Mouse (Mus musculus): ENCODE measurements around the gene Lmo2. TPM values are rescaled to one million over a fixed set of nuclear protein-coding genes. Genes with fewer than 3 reads are reported as not detected.
A peak's percentile ranks its signal among the peaks of the same experiment; 100 is the strongest.
"Not testable (repeated sequence)": the region's sequence is repeated elsewhere in the genome, so short reads cannot be mapped to it uniquely, and the experiment has no call there.

The Lmo2 gene
- polyA plus RNA-seq, 1 experiment from 2014 or later, result 30.2 TPM

GRCm38 (mm10) chr2:103977716-103978115 is 19.9 kb downstream of the Lmo2 start:
- WGBS, result 5% methylated on average over 9 of the region's 9 CpGs
- Histone ChIP-seq H3K4me2 (ENCODE audit: low read length) (no peak overlapping the region), H3K36me3 (ENCODE audit: control insufficient read depth, insufficient read depth, low read length) (no peaks in the 10 kb centered on the region), H3K9me3 (replicated peaks; ENCODE audit: control insufficient read depth, low read length) (no peaks in the 10 kb centered on the region), H3K27me3 (replicated peaks; ENCODE audit: control insufficient read depth, insufficient read depth, low read length) (no peaks in the 10 kb centered on the region; the same call in 1 of the 2 replicates), H3K9ac (ENCODE audit: low read length) (no peak overlapping the region), H3K27ac (ENCODE audit: low read depth, low read length) (no peak overlapping the region), H3K4me3 (ENCODE audit: low read depth, low read length) (no peak overlapping the region), H3K4me1 (ENCODE audit: control insufficient read depth, insufficient read depth, low read length) (peaks cover 6% of the 10 kb centered on the region)
- ATAC-seq (no peak), DNase-seq (ENCODE audit: low spot score) (peak; percentile 38)

- Histone ChIP-seq H3K4me3 (ENCODE audit: low read depth, low read length) (no peak overlapping the region), H3K27me3 (replicated peaks; ENCODE audit: control insufficient read depth, insufficient read depth, low read length) (no peaks in the 10 kb centered on the region; the same call in 1 of the 2 replicates), H3K27ac (ENCODE audit: low read depth, low read length) (no peak overlapping the region), H3K9ac (ENCODE audit: low read length) (no peak overlapping the region), H3K4me2 (ENCODE audit: low read length) (no peak overlapping the region), H3K4me1 (ENCODE audit: control insufficient read depth, insufficient read depth, low read length) (peaks cover 6% of the 10 kb centered on the region), H3K9me3 (replicated peaks; ENCODE audit: control insufficient read depth, low read length) (no peaks in the 10 kb centered on the region), H3K36me3 (ENCODE audit: control insufficient read depth, insufficient read depth, low read length) (no peaks in the 10 kb centered on the region)
- DNase-seq (ENCODE audit: low spot score) (peak; percentile 88), ATAC-seq (peak; percentile 82)
- WGBS, result 4% methylated on average over 5 of the region's 5 CpGs
Observed at GRCm38 (mm10) chr2:103982250-103982649, 24.5 kb downstream of the Lmo2 start.

- 88% methylated on average over 10 of the region's 10 CpGs for WGBS
- Histone ChIP-seq H3K9me3 (replicated peaks; ENCODE audit: control insufficient read depth, low read length) (no peaks in the 10 kb centered on the region), H3K4me2 (ENCODE audit: low read length) (no peak overlapping the region), H3K27me3 (replicated peaks; ENCODE audit: control insufficient read depth, insufficient read depth, low read length) (no peaks in the 10 kb centered on the region; the same call in 1 of the 2 replicates), H3K27ac (ENCODE audit: low read depth, low read length) (no peak overlapping the region), H3K36me3 (ENCODE audit: control insufficient read depth, insufficient read depth, low read length) (no peaks in the 10 kb centered on the region), H3K4me1 (ENCODE audit: control insufficient read depth, insufficient read depth, low read length) (no peaks in the 10 kb centered on the region), H3K9ac (ENCODE audit: low read length) (no peak overlapping the region), H3K4me3 (ENCODE audit: low read depth, low read length) (no peak overlapping the region)
- DNase-seq (ENCODE audit: low spot score), result no peak
- no peak for ATAC-seq
Observed at GRCm38 (mm10) chr2:103983146-103983545, 25.4 kb downstream of the Lmo2 start.

GRCm38 (mm10) chr2:103987595-103987994 is 29.8 kb downstream of the Lmo2 start:
- not testable (repeated sequence) for ATAC-seq
- 80% methylated on average over 6 of the region's 8 CpGs for WGBS

GRCm38 (mm10) chr2:103989724-103990123 is 31.9 kb downstream of the Lmo2 start:
- ATAC-seq, result no peak
- no peak overlapping the region for H3K4me3 ChIP-seq (ENCODE audit: low read depth, low read length)
- 91% methylated on average over 6 of the region's 6 CpGs for WGBS

More at GRCm38 (mm10) chr2:103987595-103987994, 29.8 kb downstream of the Lmo2 start:
- not testable (repeated sequence) for H3K36me3 ChIP-seq (ENCODE audit: control insufficient read depth, insufficient read depth, low read length); H3K4me3 ChIP-seq (ENCODE audit: low read depth, low read length); DNase-seq (ENCODE audit: low spot score); H3K9me3 ChIP-seq (replicated peaks; ENCODE audit: control insufficient read depth, low read length); H3K27ac ChIP-seq (ENCODE audit: low read depth, low read length); H3K4me2 ChIP-seq (ENCODE audit: low read length); H3K27me3 ChIP-seq (replicated peaks; ENCODE audit: control insufficient read depth, insufficient read depth, low read length); H3K4me1 ChIP-seq (ENCODE audit: control insufficient read depth, insufficient read depth, low read length); H3K9ac ChIP-seq (ENCODE audit: low read length)

GRCm38 (mm10) chr2:103991303-103991702 is 33.5 kb downstream of the Lmo2 start:
- ATAC-seq (no peak), DNase-seq (ENCODE audit: low spot score) (no peak)
- Histone ChIP-seq H3K27me3 (replicated peaks; ENCODE audit: control insufficient read depth, insufficient read depth, low read length) (peaks cover 5% of the 10 kb centered on the region; the same call in 1 of the 2 replicates), H3K9ac (ENCODE audit: low read length) (no peak overlapping the region), H3K4me3 (ENCODE audit: low read depth, low read length) (no peak overlapping the region), H3K4me2 (ENCODE audit: low read length) (no peak overlapping the region), H3K4me1 (ENCODE audit: control insufficient read depth, insufficient read depth, low read length) (peaks cover 3% of the 10 kb centered on the region; the same call in 1 of the 2 replicates), H3K9me3 (replicated peaks; ENCODE audit: control insufficient read depth, low read length) (no peaks in the 10 kb centered on the region), H3K36me3 (ENCODE audit: control insufficient read depth, insufficient read depth, low read length) (no peaks in the 10 kb centered on the region), H3K27ac (ENCODE audit: low read depth, low read length) (no peak overlapping the region)

More at GRCm38 (mm10) chr2:103989724-103990123, 31.9 kb downstream of the Lmo2 start:
- no peak overlapping the region for H3K9ac ChIP-seq (ENCODE audit: low read length)
- H3K9me3 ChIP-seq (replicated peaks; ENCODE audit: control insufficient read depth, low read length), result no peaks in the 10 kb centered on the region
- H3K4me1 ChIP-seq (ENCODE audit: control insufficient read depth, insufficient read depth, low read length), result peaks cover 3% of the 10 kb centered on the region; the same call in 1 of the 2 replicates
- H3K27ac ChIP-seq (ENCODE audit: low read depth, low read length), result no peak overlapping the region
- H3K27me3 ChIP-seq (replicated peaks; ENCODE audit: control insufficient read depth, insufficient read depth, low read length), result peaks cover 5% of the 10 kb centered on the region; the same call in 1 of the 2 replicates
- no peak for DNase-seq (ENCODE audit: low spot score)
- no peak overlapping the region for H3K4me2 ChIP-seq (ENCODE audit: low read length)
- no peaks in the 10 kb centered on the region for H3K36me3 ChIP-seq (ENCODE audit: control insufficient read depth, insufficient read depth, low read length)

- Histone ChIP-seq H3K36me3 (ENCODE audit: control insufficient read depth, insufficient read depth, low read length) (no peaks in the 10 kb centered on the region), H3K4me1 (ENCODE audit: control insufficient read depth, insufficient read depth, low read length) (peaks cover 3% of the 10 kb centered on the region; the same call in 1 of the 2 replicates), H3K4me2 (ENCODE audit: low read length) (0 out of 2 replicates have a peak overlapping the region, but pooled peaks have one; percentile 16), H3K9ac (ENCODE audit: low read length) (no peak overlapping the region; the same call in 1 of the 2 replicates), H3K27me3 (replicated peaks; ENCODE audit: control insufficient read depth, insufficient read depth, low read length) (peaks cover 5% of the 10 kb centered on the region; the same call in 1 of the 2 replicates), H3K4me3 (ENCODE audit: low read depth, low read length) (no peak overlapping the region), H3K27ac (ENCODE audit: low read depth, low read length) (no peak overlapping the region), H3K9me3 (replicated peaks; ENCODE audit: control insufficient read depth, low read length) (no peaks in the 10 kb centered on the region)
- WGBS, result 67% methylated on average over 9 of the region's 9 CpGs
- ATAC-seq (no peak), DNase-seq (ENCODE audit: low spot score) (no peak)
Observed at GRCm38 (mm10) chr2:103992162-103992561, 34.4 kb downstream of the Lmo2 start.

GRCm38 (mm10) chr2:103992618-103993332 is 35.0 kb downstream of the Lmo2 start:
- no peaks in the 10 kb centered on the region for H3K36me3 ChIP-seq (ENCODE audit: control insufficient read depth, insufficient read depth, low read length)
- H3K4me2 ChIP-seq (ENCODE audit: low read length), result peak overlapping the region; percentile 16; the same call in 1 of the 2 replicates
- H3K27me3 ChIP-seq (replicated peaks; ENCODE audit: control insufficient read depth, insufficient read depth, low read length), result peaks cover 5% of the 10 kb centered on the region; the same call in 1 of the 2 replicates
- 0 out of 2 replicates have a peak overlapping the region, but pooled peaks have one; percentile 9 for H3K27ac ChIP-seq (ENCODE audit: low read depth, low read length)
- no peak overlapping the region; the same call in 1 of the 2 replicates for H3K9ac ChIP-seq (ENCODE audit: low read length)
- H3K4me1 ChIP-seq (ENCODE audit: control insufficient read depth, insufficient read depth, low read length), result peaks cover 3% of the 10 kb centered on the region; the same call in 1 of the 2 replicates
- H3K9me3 ChIP-seq (replicated peaks; ENCODE audit: control insufficient read depth, low read length), result no peaks in the 10 kb centered on the region
- ATAC-seq (no peak), DNase-seq (ENCODE audit: low spot score) (peak; percentile 49)
- 16% methylated on average over 17 of the region's 17 CpGs for WGBS
- no peak overlapping the region for H3K4me3 ChIP-seq (ENCODE audit: low read depth, low read length)

- Histone ChIP-seq H3K36me3 (ENCODE audit: control insufficient read depth, insufficient read depth, low read length) (no peaks in the 10 kb centered on the region), H3K4me3 (ENCODE audit: low read depth, low read length) (no peak overlapping the region), H3K4me2 (ENCODE audit: low read length) (no peak overlapping the region), H3K27me3 (replicated peaks; ENCODE audit: control insufficient read depth, insufficient read depth, low read length) (no peaks in the 10 kb centered on the region), H3K9me3 (replicated peaks; ENCODE audit: control insufficient read depth, low read length) (no peaks in the 10 kb centered on the region), H3K27ac (ENCODE audit: low read depth, low read length) (no peak overlapping the region), H3K4me1 (ENCODE audit: control insufficient read depth, insufficient read depth, low read length) (no peaks in the 10 kb centered on the region), H3K9ac (ENCODE audit: low read length) (no peak overlapping the region)
- DNase-seq (ENCODE audit: low spot score), result peak; percentile 42
- 19% methylated on average over 2 of the region's 2 CpGs for WGBS
- no peak for ATAC-seq
Observed at GRCm38 (mm10) chr2:104001076-104001475, 43.3 kb downstream of the Lmo2 start.
